Mouse (Mus musculus): ENCODE data around the gene Opn1mw.

DNA sequence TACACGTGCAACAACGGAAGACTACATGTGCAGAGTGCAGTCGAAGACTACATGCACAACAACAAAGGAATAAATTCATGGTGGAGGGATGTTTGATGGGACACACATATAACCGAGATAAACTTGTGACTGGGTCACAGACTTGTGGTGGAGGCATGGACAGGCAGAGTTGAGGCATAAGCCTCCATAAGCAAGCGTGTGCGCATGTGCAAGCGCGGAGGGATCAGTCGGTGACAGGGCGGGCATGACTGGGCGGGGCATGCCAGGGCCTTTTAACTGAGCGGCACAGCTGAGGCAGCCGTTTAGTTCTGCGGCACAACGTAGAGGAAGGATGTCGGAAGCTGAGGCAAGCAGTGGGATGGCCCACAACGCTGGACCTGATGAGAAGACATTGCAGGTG lies 49.7 kb downstream of the Opn1mw start, which contains the start of gene Tktl1:
- TF ChIP-seq POLR2A (IDR thresholded peaks at IDR 0.05; ENCODE audit: insufficient read length, low read depth) = no peak
- no peak for TF ChIP-seq SRF (IDR thresholded peaks at IDR 0.05; ENCODE audit: control insufficient read depth, insufficient read length, low read depth)
- no peak for TF ChIP-seq CEBPB (IDR thresholded peaks at IDR 0.05; ENCODE audit: insufficient read depth, poor library complexity, severe bottlenecking)
- no peak for TF ChIP-seq TCF12 (IDR thresholded peaks at IDR 0.05; ENCODE audit: insufficient read depth, poor library complexity, severe bottlenecking)
- TF ChIP-seq E2F4 (IDR thresholded peaks at IDR 0.05; ENCODE audit: insufficient read depth) = no peak
- no peak for TF ChIP-seq TCF3 (IDR thresholded peaks at IDR 0.05; ENCODE audit: insufficient read length, low read depth)
- TF ChIP-seq MAX (IDR thresholded peaks at IDR 0.05; ENCODE audit: low read depth) = no peak
- TF ChIP-seq POLR2AphosphoS2 (IDR thresholded peaks at IDR 0.05; ENCODE audit: insufficient read length, low read depth) = no peak
